Mouse (Mus musculus) midbrain, embryonic 11.5 days (tissue): Measurements from ENCODE around the gene Atp2c1. TPM values are rescaled to one million over a fixed set of nuclear protein-coding genes. Genes with fewer than 3 reads are reported as not detected.
A peak's percentile ranks its signal among the peaks of the same experiment; 100 is the strongest.

Source experiments
- ATAC-seq: fragments of 200-750 bp; cut with Nextera tagmentation; 2 replicates; pipeline ENCODE4 v1.8.0; 2017; ENCODE audit warnings: moderate TSS enrichment, moderate library complexity; ENCODE audit not compliant: low FRiP score
- DNase-seq: peaks from one replicate; pipeline ENCODE4 v3.0.0; 2015; ENCODE audit warnings: low spot score; ENCODE audit errors: missing footprints
- H3K27ac ChIP-seq: fragments of 300-500 bp; sonication (generic); 2 replicates; pipeline ENCODE4 v1.5.1; 2014; ENCODE audit warnings: low read depth, low read length
- H3K27me3 ChIP-seq: fragments of 300-500 bp; sonication (generic); 2 replicates; pipeline ENCODE4 v1.6.1; 2014; ENCODE audit warnings: mild to moderate bottlenecking, low read length, moderate library complexity, mixed read lengths; ENCODE audit not compliant: control insufficient read depth, insufficient read depth
- H3K36me3 ChIP-seq: fragments of 300-500 bp; sonication (generic); 2 replicates; pipeline ENCODE4 v1.6.1; 2014; ENCODE audit warnings: mild to moderate bottlenecking, low read length, moderate library complexity, mixed read lengths; ENCODE audit not compliant: control insufficient read depth, insufficient read depth
- H3K4me1 ChIP-seq: fragments of 300-500 bp; sonication (generic); 2 replicates; pipeline ENCODE4 v1.6.1; 2014; ENCODE audit warnings: low read length; ENCODE audit not compliant: control insufficient read depth, insufficient read depth
- H3K4me2 ChIP-seq: fragments of 300-500 bp; sonication (generic); 2 replicates; pipeline ENCODE4 v1.6.1; 2014; ENCODE audit warnings: mild to moderate bottlenecking, moderate library complexity
- H3K4me3 ChIP-seq: fragments of 300-500 bp; sonication (generic); 2 replicates; pipeline ENCODE4 v1.5.1; 2014; ENCODE audit warnings: low read depth, low read length
- H3K9ac ChIP-seq: fragments of 300-500 bp; sonication (generic); 2 replicates; pipeline ENCODE4 v1.6.1; 2014; ENCODE audit warnings: low read length
- H3K9me3 ChIP-seq: fragments of 300-500 bp; sonication (generic); 2 replicates; pipeline ENCODE4 v1.6.1; 2016; ENCODE audit warnings: low read length; ENCODE audit not compliant: control insufficient read depth
- whole genome bisulfite sequencing: fragments of 180-500 bp; shearing (Covaris S2); extraction: QIAGEN DNeasy Blood & Tissue Kit; methylation state at CpG from one replicate; pipeline ENCODE4 v1.1.7; 2014; 5-methylcytosine and 5-hydroxymethylcytosine counted together
- polyA plus RNA-seq: library from polyadenylated mRNA; unstranded; fragments of >200 nt; fragmentation: Nextera tagmentation; extraction: Ambion mirVana; gene quantifications from 2 replicates; pipeline ENCODE4 v1.2.1, GENCODE M21; 2014

Atp2c1 gene
- polyA plus RNA-seq, 1 experiment from 2014 or later, result 71.0 TPM

DNA sequence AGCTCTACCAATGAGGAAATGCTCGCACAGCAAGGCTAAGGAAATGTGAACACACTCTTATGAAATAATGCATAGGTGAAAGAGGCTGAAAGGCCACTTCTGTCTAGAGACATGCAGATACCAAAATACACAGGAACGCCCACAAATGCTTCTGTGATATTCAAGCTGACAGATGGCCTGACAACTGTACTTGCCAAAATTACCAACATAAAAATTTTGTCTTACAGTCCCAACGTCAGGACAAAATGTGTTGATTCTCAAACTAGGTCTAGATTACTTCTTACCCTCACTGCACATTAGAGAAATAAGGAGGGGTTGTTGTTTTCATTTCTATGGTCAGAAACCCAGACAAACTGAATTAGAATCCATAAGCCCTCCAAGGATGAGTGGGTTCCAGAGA is 51.0 kb downstream of the Atp2c1 start:
- no peak for DNase-seq
- 88% methylated on average over 3 of the region's 3 CpGs for WGBS
- Histone ChIP-seq H3K36me3 (no peaks in the 10 kb centered on the region), H3K4me1 (no peaks in the 10 kb centered on the region), H3K27me3 (no peaks in the 10 kb centered on the region), H3K9ac (no peak overlapping the region), H3K4me3 (no peak overlapping the region), H3K9me3 (no peaks in the 10 kb centered on the region), H3K4me2 (no peak overlapping the region), H3K27ac (no peak overlapping the region)
- no peak for ATAC-seq

GRCm38 (mm10) chr9:105474910-105475309 is 52.2 kb downstream of the Atp2c1 start:
- DNase-seq, result no peak
- Histone ChIP-seq H3K36me3 (no peaks in the 10 kb centered on the region), H3K9me3 (no peaks in the 10 kb centered on the region), H3K4me1 (no peaks in the 10 kb centered on the region), H3K9ac (no peak overlapping the region), H3K27me3 (no peaks in the 10 kb centered on the region), H3K4me3 (no peak overlapping the region), H3K27ac (no peak overlapping the region), H3K4me2 (no peak overlapping the region)
- no peak for ATAC-seq
- WGBS, result 90% methylated on average over 3 of the region's 3 CpGs

GRCm38 (mm10) chr9:105467787-105468186 is 59.3 kb downstream of the Atp2c1 start:
- Histone ChIP-seq H3K9me3 (peaks cover 3% of the 10 kb centered on the region), H3K36me3 (peaks cover 6% of the 10 kb centered on the region), H3K9ac (no peak overlapping the region), H3K4me1 (no peaks in the 10 kb centered on the region), H3K27ac (no peak overlapping the region), H3K4me3 (no peak overlapping the region), H3K4me2 (no peak overlapping the region), H3K27me3 (no peaks in the 10 kb centered on the region)
- ATAC-seq (no peak), DNase-seq (no peak)
- 95% methylated on average over 3 of the region's 3 CpGs for WGBS

GRCm38 (mm10) chr9:105461496-105461895 is 65.6 kb downstream of the Atp2c1 start:
- Histone ChIP-seq H3K36me3 (peaks cover 6% of the 10 kb centered on the region; the same call in 1 of the 2 replicates), H3K27me3 (no peaks in the 10 kb centered on the region), H3K4me3 (no peak overlapping the region), H3K27ac (no peak overlapping the region), H3K4me2 (no peak overlapping the region), H3K9me3 (no peaks in the 10 kb centered on the region), H3K4me1 (no peaks in the 10 kb centered on the region), H3K9ac (no peak overlapping the region)
- 94% methylated on average over 7 of the region's 7 CpGs for WGBS
- ATAC-seq, result no peak
- DNase-seq, result no peak

- no peak overlapping the region for H3K4me3 ChIP-seq
- no peaks in the 10 kb centered on the region for H3K27me3 ChIP-seq
- DNase-seq, result no peak
- H3K9ac ChIP-seq, result no peak overlapping the region
- ATAC-seq, result no peak
- no peaks in the 10 kb centered on the region for H3K4me1 ChIP-seq
- no peak overlapping the region for H3K27ac ChIP-seq
- H3K9me3 ChIP-seq, result no peaks in the 10 kb centered on the region
- WGBS, result 91% methylated on average over 13 of the region's 13 CpGs
- peaks cover 6% of the 10 kb centered on the region; the same call in 1 of the 2 replicates for H3K36me3 ChIP-seq
- no peak overlapping the region for H3K4me2 ChIP-seq
These were observed 68.1 kb downstream of the Atp2c1 start for GRCm38 (mm10) chr9:105459032-105459431.

DNA sequence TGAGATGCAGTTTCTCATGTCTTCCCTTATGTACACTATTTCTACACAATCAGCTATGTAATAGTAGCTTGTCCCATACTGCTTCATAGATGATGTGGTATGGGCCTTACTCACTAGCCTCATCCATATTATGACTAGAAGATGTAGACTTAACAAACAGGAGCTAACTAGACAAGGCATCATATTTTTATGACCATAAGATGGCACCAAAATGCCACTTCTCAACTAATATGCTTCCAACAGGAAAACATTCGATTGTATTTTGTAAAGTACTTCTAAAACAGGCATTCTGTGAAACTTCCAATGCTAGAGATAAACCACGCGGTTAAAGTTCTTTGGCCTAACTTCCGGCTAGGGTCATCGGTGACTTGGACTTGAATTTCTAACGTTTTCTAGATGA is 118.6 kb downstream of the Atp2c1 start:
- Histone ChIP-seq H3K9me3 (no peaks in the 10 kb centered on the region), H3K4me3 (no peak overlapping the region), H3K4me1 (no peaks in the 10 kb centered on the region), H3K27me3 (no peaks in the 10 kb centered on the region), H3K4me2 (no peak overlapping the region), H3K9ac (no peak overlapping the region), H3K27ac (no peak overlapping the region), H3K36me3 (no peaks in the 10 kb centered on the region)
- ATAC-seq (no peak), DNase-seq (no peak)
- 93% methylated on average over 6 of the region's 6 CpGs for WGBS

- DNase-seq, result peak; percentile 99
- H3K9ac ChIP-seq, result peak within 1 kb of the TSS; percentile 69
These were observed 131.9 kb downstream of the Atp2c1 start, which contains the start of the genes Aste1 and Nek11 for GRCm38 (mm10) chr9:105395218-105395627. Gene Aste1 (plus strand): TSS chr9:105395392. Gene Nek11 (minus strand): TSS chr9:105395524.

GRCm38 (mm10) chr9:105394720-105395119 is 132.4 kb downstream of the Atp2c1 start:
- Histone ChIP-seq H3K27ac (no peak overlapping the region), H3K9ac (peak overlapping the region; percentile 69), H3K4me1 (peaks cover 10% of the 10 kb centered on the region), H3K4me3 (peak overlapping the region; percentile 69), H3K27me3 (no peaks in the 10 kb centered on the region; the same call in none of the 2 replicates), H3K36me3 (0 out of 2 replicates have a peak, but pooled peaks cover 5% of the 10 kb centered on the region), H3K4me2 (peak overlapping the region; percentile 68), H3K9me3 (no peaks in the 10 kb centered on the region)
- peak; percentile 29; the same call in 1 of the 2 replicates for ATAC-seq
- 13% methylated on average over 11 of the region's 11 CpGs for WGBS
- DNase-seq, result no peak

More at GRCm38 (mm10) chr9:105395218-105395627, 131.9 kb downstream of the Atp2c1 start, which contains the start of the genes Aste1 and Nek11:
- Histone ChIP-seq H3K27ac (peak within 1 kb of the TSS; percentile 52), H3K4me1 (peaks cover 10% of the 10 kb centered on the region), H3K9me3 (no peaks in the 10 kb centered on the region), H3K27me3 (no peaks in the 10 kb centered on the region; the same call in none of the 2 replicates), H3K36me3 (0 out of 2 replicates have a peak, but pooled peaks cover 5% of the 10 kb centered on the region), H3K4me2 (peak within 1 kb of the TSS; percentile 68), H3K4me3 (peak within 1 kb of the TSS; percentile 69)
- WGBS, result under 1% methylated on average over 44 of the region's 44 CpGs
- peak; percentile 99 for ATAC-seq

- no peak overlapping the region for H3K4me2 ChIP-seq
- no peaks in the 10 kb centered on the region; the same call in none of the 2 replicates for H3K27me3 ChIP-seq
- ATAC-seq, result no peak
- peaks cover 3% of the 10 kb centered on the region; the same call in 1 of the 2 replicates for H3K4me1 ChIP-seq
- no peaks in the 10 kb centered on the region for H3K36me3 ChIP-seq
- 76% methylated on average over 4 of the region's 5 CpGs for WGBS
- no peak for DNase-seq
- H3K27ac ChIP-seq, result no peak overlapping the region
- H3K9me3 ChIP-seq, result no peaks in the 10 kb centered on the region
- no peak overlapping the region for H3K4me3 ChIP-seq
- H3K9ac ChIP-seq, result no peak overlapping the region
These were observed 136.5 kb downstream of the Atp2c1 start for GRCm38 (mm10) chr9:105390616-105391015.
